Mouse (Mus musculus): ENCODE measurements around the gene Iqcj.

DNA sequence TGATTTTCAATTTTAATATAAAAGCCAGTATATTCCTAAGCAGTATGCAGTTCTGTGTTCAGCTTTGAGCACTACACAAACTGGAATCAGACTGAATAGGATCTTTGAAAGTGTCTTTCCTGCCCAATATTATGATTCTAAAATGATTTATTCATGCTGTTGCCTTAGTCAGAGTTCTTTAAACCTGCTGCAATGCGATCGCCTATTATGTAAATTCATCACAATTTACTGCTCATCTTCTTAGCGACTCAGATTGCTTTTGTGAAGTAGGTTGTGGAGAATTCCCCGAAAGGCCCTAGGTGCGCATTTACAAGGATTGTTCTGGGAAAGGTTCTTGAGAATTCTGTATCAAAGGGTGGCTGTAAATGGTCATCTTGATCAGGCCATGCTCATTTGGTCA lies 39.6 kb upstream of the Iqcj start:
- TF ChIP-seq CTCF (IDR thresholded peaks at IDR 0.05; ENCODE audit: control insufficient read depth, insufficient read depth, insufficient read length) (no peak), MAX (IDR thresholded peaks at IDR 0.05) (no peak), USF1 (IDR thresholded peaks at IDR 0.05; ENCODE audit: low read depth) (no peak), MYOD1 (IDR thresholded peaks at IDR 0.05; ENCODE audit: control insufficient read depth, insufficient read length, low read depth) (no peak)

Data from C2C12 (cell line).